Mouse (Mus musculus) brain, embryonic 14.5 days (tissue): ENCODE measurements around the gene Ghrhr.

ENCODE experiments used
- CTCF ChIP-seq: fragments of 200-500 bp; IDR thresholded peaks from 2 replicates; pipeline ENCODE4 v1.5.1; 2012; ENCODE audit warnings: inconsistent platforms, mild to moderate bottlenecking, moderate library complexity, borderline replicate concordance; ENCODE audit not compliant: insufficient read depth, insufficient read length; ENCODE audit errors: extremely low read depth
- POLR2A ChIP-seq: fragments of 200-500 bp; IDR thresholded peaks from 2 replicates; pipeline ENCODE4 v1.6.1; 2012; ENCODE audit warnings: mild to moderate bottlenecking, inconsistent platforms, borderline replicate concordance; ENCODE audit not compliant: poor library complexity, insufficient read depth, insufficient read length, severe bottlenecking; ENCODE audit errors: extremely low read depth

DNA sequence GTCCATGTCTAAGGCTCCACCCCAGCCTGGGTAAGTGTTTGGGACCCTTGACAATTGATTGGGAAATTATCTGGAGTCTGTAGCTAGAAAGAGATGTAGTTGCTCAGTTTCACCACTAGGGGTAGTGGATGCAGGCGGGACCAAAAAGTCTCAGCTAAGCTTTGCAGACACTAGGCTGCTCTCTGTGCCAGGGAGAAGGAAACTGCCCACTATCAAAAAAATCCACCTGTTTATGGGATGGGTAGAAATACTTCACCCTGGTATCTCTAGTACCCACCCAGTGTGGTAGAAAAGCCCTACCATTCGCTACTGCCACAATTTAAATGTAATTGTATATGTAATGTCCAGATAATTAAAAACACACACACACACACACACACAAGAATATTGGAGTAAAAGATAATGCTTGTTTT lies 17.4 kb upstream of the Ghrhr start:
- peak; percentile 74; the same call in 1 of the 2 replicates for TF ChIP-seq CTCF
- TF ChIP-seq POLR2A = no peak
